ENCODE assay signal across 8 mouse cellular contexts in genomic region chr2:114174651-114175484, GRCm38 (mm10). TPM values are rescaled to one million over a fixed set of nuclear protein-coding genes. Genes with fewer than 3 reads are reported as not detected.
DNase-seq lines count a peak whose midpoint lies in the region; ATAC-seq and TF ChIP-seq lines count a peak whose summit lies in the region.

No protein-coding gene starts in this region.

- WGBS in hindbrain, embryonic 10.5 days = under 1% methylated on average over 44 of the region's 44 CpGs
- under 1% methylated on average over 44 of the region's 44 CpGs for WGBS in lung, postnatal 0 days

- peak overlapping the region; percentile 90 for H3K27ac ChIP-seq in hindbrain, embryonic 10.5 days
- peak overlapping the region; percentile 54; the same call in 1 of the 2 replicates for H3K27ac ChIP-seq in lung, postnatal 0 days (ENCODE audit: low read length)

- peak overlapping the region; percentile 89 for H3K9ac ChIP-seq in lung, postnatal 0 days (replicated peaks; ENCODE audit: low read depth)

- peak overlapping the region; percentile 73 for H3K4me2 ChIP-seq in lung, postnatal 0 days (replicated peaks; ENCODE audit: low read depth, low read length)

- no peaks in the 10 kb centered on the region for H3K27me3 ChIP-seq in hindbrain, embryonic 10.5 days (ENCODE audit: insufficient read depth, poor library complexity, severe bottlenecking)
- no peaks in the 10 kb centered on the region for H3K27me3 ChIP-seq in lung, postnatal 0 days (replicated peaks; ENCODE audit: insufficient read depth, low read length)

- peak overlapping the region; percentile 76 for H3K4me3 ChIP-seq in hindbrain, embryonic 10.5 days
- H3K4me3 ChIP-seq in lung, postnatal 0 days (ENCODE audit: low read depth, low read length) = peak overlapping the region; percentile 92

- ATAC-seq in frontal cortex, adult (ENCODE audit: low TSS enrichment) = peak; percentile 100
- peak; percentile 97 for ATAC-seq in lung, postnatal 0 days

- DNase-seq in Muller cell, postnatal 12 days (ENCODE audit: inconsistent ontology term) = peak; percentile 84
- peak; percentile 90 for DNase-seq in cerebellum, adult 9-10 months
- DNase-seq in hindbrain, embryonic 10.5 days (ENCODE audit: low spot score) = peak; percentile 84
- peak; percentile 90 for DNase-seq in layer of hippocampus, adult 9-11 months
- DNase-seq in lung, postnatal 0 days (ENCODE audit: low spot score) = peak; percentile 96
- peak; percentile 58 for DNase-seq in ovary, postnatal 14 days (ENCODE audit: low spot score)
- DNase-seq in thymus, postnatal 14 days = peak; percentile 81

- peak; percentile 66 for TF ChIP-seq EP300 in lung, postnatal 0 days (IDR thresholded peaks at IDR 0.05)

- no peaks in the 10 kb centered on the region for H3K9me3 ChIP-seq in hindbrain, embryonic 10.5 days
- no peaks in the 10 kb centered on the region for H3K9me3 ChIP-seq in lung, postnatal 0 days (ENCODE audit: low read length)

- H3K36me3 ChIP-seq in hindbrain, embryonic 10.5 days = peaks cover 22% of the 10 kb centered on the region
- H3K36me3 ChIP-seq in lung, postnatal 0 days (ENCODE audit: insufficient read depth, low read length) = no peaks in the 10 kb centered on the region

- peaks cover 15% of the 10 kb centered on the region for H3K4me1 ChIP-seq in hindbrain, embryonic 10.5 days (replicated peaks)
- peaks cover 7% of the 10 kb centered on the region; the same call in 1 of the 2 replicates for H3K4me1 ChIP-seq in lung, postnatal 0 days (ENCODE audit: insufficient read depth, low read depth, low read length)

- TF ChIP-seq CTCF in lung, postnatal 0 days (IDR thresholded peaks at IDR 0.05) = peak; percentile 89

RNA-seq across cellular contexts. Expression of gene Aqr, which starts 12.0 kb away (rescaled TPM):
- polyA plus RNA-seq in hindbrain, embryonic 10.5 days (2016; fragmentation: Nextera tagmentation; extraction: Ambion mirVana) = 39.2 and 47.8 TPM in 2 replicates
- polyA plus RNA-seq in lung, postnatal 0 days (2015; fragmentation: Nextera tagmentation; extraction: Ambion mirVana) = 23.3 and 31.0 TPM in 2 replicates

RNA-seq across cellular contexts. Expression of gene Zfp770, which starts 26.4 kb away (rescaled TPM):
- polyA plus RNA-seq in hindbrain, embryonic 10.5 days (2016; fragmentation: Nextera tagmentation; extraction: Ambion mirVana) = 2.3 and 2.9 TPM in 2 replicates
- polyA plus RNA-seq in lung, postnatal 0 days (2015; fragmentation: Nextera tagmentation; extraction: Ambion mirVana) = 2.3 and 2.5 TPM in 2 replicates

Comparison
In these comparisons a context has a peak if more than half of its experiments do, and no peak if none do; other contexts are left out.
1. Peak in every context shown above with its lines: DNase-seq, ATAC-seq, H3K4me3 ChIP-seq and H3K27ac ChIP-seq.